Mouse (Mus musculus): ENCODE results near the gene Fbxw13. TPM values are rescaled to one million over a fixed set of nuclear protein-coding genes. Genes with fewer than 3 reads are reported as not detected.
"Not testable (repeated sequence)": the region's sequence is repeated elsewhere in the genome, so short reads cannot be mapped to it uniquely, and the experiment has no call there.

The Fbxw13 gene
- not detected in 2 replicates for polyA plus RNA-seq (2012; rRNA removed)
- not detected in 2 replicates for polyA plus RNA-seq (2014; fragmentation: Nextera tagmentation; extraction: Ambion mirVana)

DNA sequence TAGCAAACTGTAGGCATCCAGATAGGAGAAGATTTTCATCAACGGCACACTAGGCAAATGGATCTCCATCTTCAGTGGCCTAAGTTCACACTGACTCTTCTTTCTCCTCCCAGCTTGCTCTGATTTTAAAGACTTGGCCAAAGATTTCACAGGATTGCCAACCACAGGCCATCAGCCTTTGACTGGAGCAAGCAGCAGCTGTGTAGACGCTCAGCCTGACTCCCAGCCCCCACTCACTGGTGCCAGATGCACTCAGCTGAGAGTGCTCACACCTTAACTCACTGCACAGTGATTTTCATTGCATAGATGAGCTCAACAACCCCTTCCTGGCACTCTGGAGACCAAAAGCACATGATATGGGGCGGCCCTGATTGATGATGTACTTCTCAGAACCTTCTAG, at the start of gene Fbxw13:
TSS of gene Fbxw13 (minus strand) at position 101 of the 400 bp plus-strand sequence.
- not testable (repeated sequence) for H3K4me2 ChIP-seq (ENCODE audit: low read depth); H3K36me3 ChIP-seq (replicated peaks; ENCODE audit: control insufficient read depth, insufficient read depth, low read depth); H3K27ac ChIP-seq; H3K9me3 ChIP-seq (ENCODE audit: control insufficient read depth, low read length); H3K9ac ChIP-seq (replicated peaks); H3K4me3 ChIP-seq (ENCODE audit: insufficient read depth in 1 of 2, low read depth in 2 of 2, low read length in 2 of 2); H3K4me1 ChIP-seq (replicated peaks; ENCODE audit: control insufficient read depth in 2 of 2, insufficient read depth in 2 of 2, low read length in 1 of 2); DNase-seq (ENCODE audit: low read depth in 3 of 3, low spot score in 3 of 3); ATAC-seq (ENCODE audit: insufficient read depth); H3K27me3 ChIP-seq (ENCODE audit: control insufficient read depth, insufficient read depth, low read length)
- WGBS (ENCODE audit: insufficient replicate concordance), result 48% methylated on average over 3 of the region's 3 CpGs

DNA sequence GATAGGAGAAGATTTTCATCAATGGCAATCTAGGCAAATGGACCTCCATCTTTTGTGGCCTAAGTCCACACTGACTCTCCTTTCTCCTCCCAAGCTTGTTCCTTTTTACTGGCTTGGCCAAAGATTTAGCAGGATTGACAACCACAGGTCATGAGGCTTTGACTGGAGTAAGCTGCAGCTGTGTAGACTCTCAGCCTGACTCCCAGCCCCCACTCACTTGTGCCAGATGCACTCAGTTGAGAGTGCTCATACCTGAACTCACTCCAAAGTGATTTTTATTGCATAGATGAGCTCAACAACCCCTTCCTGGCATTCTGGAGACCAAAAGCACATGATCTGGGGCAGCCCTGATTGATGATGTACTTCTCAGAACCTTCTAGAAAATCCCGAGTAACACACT, 38.9 kb upstream of the Fbxw13 start, which contains the start of gene Fbxw20:
TSS of gene Fbxw20 (minus strand) at position 101 of the 400 bp plus-strand sequence.
- Histone ChIP-seq H3K9me3 (ENCODE audit: control insufficient read depth, low read length) (no peaks in the 10 kb centered on the region), H3K4me2 (ENCODE audit: low read depth) (no peak within 1 kb of the TSS), H3K27ac (no peak within 1 kb of the TSS), H3K4me1 (replicated peaks; ENCODE audit: control insufficient read depth in 2 of 2, insufficient read depth in 2 of 2, low read length in 1 of 2) (no peaks in the 10 kb centered on the region), H3K27me3 (ENCODE audit: control insufficient read depth, insufficient read depth, low read length) (no peaks in the 10 kb centered on the region), H3K4me3 (ENCODE audit: insufficient read depth in 1 of 2, low read depth in 2 of 2, low read length in 2 of 2) (no peak within 1 kb of the TSS), H3K9ac (replicated peaks) (no peak within 1 kb of the TSS), H3K36me3 (replicated peaks; ENCODE audit: control insufficient read depth, insufficient read depth, low read depth) (no peaks in the 10 kb centered on the region)
- DNase-seq (ENCODE audit: low read depth in 3 of 3, low spot score in 3 of 3) (no peak), ATAC-seq (ENCODE audit: insufficient read depth) (no peak)
- no peak for TF ChIP-seq EP300 (IDR thresholded peaks at IDR 0.05; ENCODE audit: low read depth)
- TF ChIP-seq CTCF (IDR thresholded peaks at IDR 0.05; ENCODE audit: low read depth), result no peak
- WGBS (ENCODE audit: insufficient replicate concordance), result 46% methylated on average over 1 of the region's 1 CpGs

DNA sequence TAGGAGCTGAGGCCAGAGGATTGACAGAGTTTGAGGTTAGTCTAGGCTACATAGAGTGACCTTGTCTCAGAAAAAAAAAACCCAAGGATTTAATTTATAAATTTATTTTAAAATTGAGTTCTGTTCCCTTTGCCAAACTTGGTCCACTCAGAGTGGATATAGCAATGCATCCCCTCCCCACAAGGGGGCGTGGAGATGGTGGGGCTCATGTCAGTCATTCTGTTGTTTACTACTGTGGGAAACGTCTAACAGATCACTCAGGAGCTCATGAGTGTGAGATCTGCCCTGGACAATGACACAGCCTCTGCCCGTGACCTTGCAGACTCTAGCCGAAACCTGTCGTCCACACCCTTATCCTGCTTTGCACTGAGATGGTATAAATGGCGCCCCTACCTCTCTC, 22.7 kb upstream of the Fbxw13 start:
- DNase-seq (ENCODE audit: low read depth in 3 of 3, low spot score in 3 of 3) (no peak), ATAC-seq (ENCODE audit: insufficient read depth) (no peak)
- TF ChIP-seq CTCF (IDR thresholded peaks at IDR 0.05; ENCODE audit: low read depth) (peak; percentile 27; the same call in 1 of the 2 replicates), EP300 (IDR thresholded peaks at IDR 0.05; ENCODE audit: low read depth) (no peak)
- no peaks in the 10 kb centered on the region for H3K4me1 ChIP-seq (replicated peaks; ENCODE audit: control insufficient read depth in 2 of 2, insufficient read depth in 2 of 2, low read length in 1 of 2)
- no peak overlapping the region for H3K4me2 ChIP-seq (ENCODE audit: low read depth)
- no peak overlapping the region for H3K27ac ChIP-seq
- H3K27me3 ChIP-seq (ENCODE audit: control insufficient read depth, insufficient read depth, low read length), result no peaks in the 10 kb centered on the region
- H3K4me3 ChIP-seq (ENCODE audit: insufficient read depth in 1 of 2, low read depth in 2 of 2, low read length in 2 of 2), result no peak overlapping the region
- H3K9ac ChIP-seq (replicated peaks), result no peak overlapping the region
- H3K36me3 ChIP-seq (replicated peaks; ENCODE audit: control insufficient read depth, insufficient read depth, low read depth), result no peaks in the 10 kb centered on the region
- WGBS (ENCODE audit: insufficient replicate concordance), result 48% methylated on average over 6 of the region's 6 CpGs
- no peaks in the 10 kb centered on the region for H3K9me3 ChIP-seq (ENCODE audit: control insufficient read depth, low read length)

DNA sequence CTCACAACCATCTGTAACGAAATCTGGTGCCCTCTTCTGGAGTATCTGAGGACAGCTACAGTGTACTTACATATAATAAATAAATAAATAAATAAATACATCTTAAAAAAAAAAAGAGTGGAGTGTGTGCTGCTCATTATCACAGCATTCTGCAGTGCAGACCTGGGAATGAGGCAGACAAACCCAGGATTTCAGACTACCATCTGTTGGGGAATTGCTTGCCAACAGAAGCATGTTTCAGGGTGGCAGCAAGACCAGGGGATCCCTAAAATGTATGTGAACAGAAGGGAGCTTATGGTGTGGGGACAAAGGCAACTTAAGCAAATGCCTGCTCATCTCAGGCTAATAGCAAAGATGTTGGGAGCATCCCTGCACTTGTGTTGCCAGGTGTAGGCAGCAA, 5.6 kb upstream of the Fbxw13 start:
- H3K27ac ChIP-seq; H3K9ac ChIP-seq (replicated peaks); H3K27me3 ChIP-seq (ENCODE audit: control insufficient read depth, insufficient read depth, low read length); H3K4me3 ChIP-seq (ENCODE audit: insufficient read depth in 1 of 2, low read depth in 2 of 2, low read length in 2 of 2); H3K4me2 ChIP-seq (ENCODE audit: low read depth); DNase-seq (ENCODE audit: low read depth in 3 of 3, low spot score in 3 of 3); H3K36me3 ChIP-seq (replicated peaks; ENCODE audit: control insufficient read depth, insufficient read depth, low read depth); ATAC-seq (ENCODE audit: insufficient read depth); H3K4me1 ChIP-seq (replicated peaks; ENCODE audit: control insufficient read depth in 2 of 2, insufficient read depth in 2 of 2, low read length in 1 of 2); H3K9me3 ChIP-seq (ENCODE audit: control insufficient read depth, low read length): not testable (repeated sequence)
- WGBS (ENCODE audit: insufficient replicate concordance), result 35% methylated on average over 1 of the region's 1 CpGs

DNA sequence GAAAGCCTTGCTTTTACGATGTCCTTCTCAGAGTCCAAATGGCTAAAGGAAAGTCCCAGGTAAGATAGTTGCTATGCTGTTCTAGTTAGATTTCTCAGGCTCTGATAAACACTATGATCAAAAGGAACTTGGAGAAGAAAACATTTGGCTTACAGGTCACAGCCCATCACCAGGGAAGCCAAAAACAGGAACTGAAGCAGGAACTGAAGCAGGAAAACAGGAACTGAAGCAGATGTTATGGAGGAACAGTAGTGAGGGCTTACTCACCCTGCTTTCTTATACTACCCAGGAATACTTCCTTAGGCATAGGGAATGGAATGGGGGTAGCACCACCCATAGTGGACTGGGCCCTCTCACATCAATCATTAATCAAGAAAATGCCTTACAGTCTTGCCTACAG, 4.6 kb upstream of the Fbxw13 start:
- no peak overlapping the region for H3K4me3 ChIP-seq (ENCODE audit: insufficient read depth in 1 of 2, low read depth in 2 of 2, low read length in 2 of 2)
- no peak for TF ChIP-seq CTCF (IDR thresholded peaks at IDR 0.05; ENCODE audit: low read depth)
- TF ChIP-seq EP300 (IDR thresholded peaks at IDR 0.05; ENCODE audit: low read depth), result no peak
- 73% methylated on average over 1 of the region's 1 CpGs for WGBS (ENCODE audit: insufficient replicate concordance)
- no peaks in the 10 kb centered on the region for H3K27me3 ChIP-seq (ENCODE audit: control insufficient read depth, insufficient read depth, low read length)
- DNase-seq (ENCODE audit: low read depth in 3 of 3, low spot score in 3 of 3) (no peak), ATAC-seq (ENCODE audit: insufficient read depth) (no peak)
- no peak overlapping the region for H3K27ac ChIP-seq
- H3K4me1 ChIP-seq (replicated peaks; ENCODE audit: control insufficient read depth in 2 of 2, insufficient read depth in 2 of 2, low read length in 1 of 2), result no peaks in the 10 kb centered on the region
- H3K36me3 ChIP-seq (replicated peaks; ENCODE audit: control insufficient read depth, insufficient read depth, low read depth), result no peaks in the 10 kb centered on the region
- no peak overlapping the region for H3K9ac ChIP-seq (replicated peaks)
- H3K9me3 ChIP-seq (ENCODE audit: control insufficient read depth, low read length), result no peaks in the 10 kb centered on the region
- no peak overlapping the region for H3K4me2 ChIP-seq (ENCODE audit: low read depth)
